Mouse (Mus musculus) heart, postnatal 25 days (tissue): ENCODE results near the gene Spaca6. TPM values are rescaled to one million over a fixed set of nuclear protein-coding genes. Genes with fewer than 3 reads are reported as not detected.
"Not testable (repeated sequence)": the region's sequence is repeated elsewhere in the genome, so short reads cannot be mapped to it uniquely, and the experiment has no call there.

ENCODE experiments used
- DNase-seq: peaks from one replicate; pipeline ENCODE4 v3.0.0; 2022; ENCODE audit warnings: low spot score
- intact Hi-C: fragments of 180-260 bp; cut with DNase I; formaldehyde crosslinking; loops from one replicate; pipeline ENCODE4 v1.15.1; 2025
- total RNA-seq, 2 experiments: library from RNA; stranded (reverse); gene quantifications; 2 replicates each; pipeline ENCODE4 v1.2.3; 2021

Spaca6 gene
- total RNA-seq, 2 experiments from 2014 or later, result 12.6 to 15.2 TPM

- intact Hi-C loops, result loop anchor here (5.0 to 10.0 kb wide), 4 partner anchors 52 to 464 kb away; partner anchors contain the start of gene Riok2
- no peak for DNase-seq
Measured at GRCm38 (mm10) chr17:17839276-17839675, 12.3 kb downstream of the Spaca6 start.

GRCm38 (mm10) chr17:17840796-17841195, 13.8 kb downstream of the Spaca6 start:
- intact Hi-C loops, result loop anchor here (2.0 kb wide), 1 partner anchor 14 kb away; the partner anchor contains the start of gene Spaca6
- DNase-seq, result no peak

GRCm38 (mm10) chr17:17843534-17844261, 16.7 kb downstream of the Spaca6 start:
- intact Hi-C loops, result no loop called here
- no peak for DNase-seq

GRCm38 (mm10) chr17:17844606-17845005, 17.6 kb downstream of the Spaca6 start:
- DNase-seq, intact Hi-C loops: not testable (repeated sequence)

- DNase-seq, result no peak
- intact Hi-C loops, result no loop called here
Measured at GRCm38 (mm10) chr17:17845187-17846027, 18.4 kb downstream of the Spaca6 start.

GRCm38 (mm10) chr17:17848988-17849387, 22.0 kb downstream of the Spaca6 start:
- no peak for DNase-seq
- intact Hi-C loops, result no loop called here

- no peak for DNase-seq
- intact Hi-C loops, result no loop called here
Measured at GRCm38 (mm10) chr17:17849906-17850712, 23.2 kb downstream of the Spaca6 start.

- intact Hi-C loops, result no loop called here
- no peak for DNase-seq
Measured at GRCm38 (mm10) chr17:17855064-17855838, 28.3 kb downstream of the Spaca6 start, which contains the start of gene Has1. Gene Has1, minus strand, starts transcription at chr17:17855205.

GRCm38 (mm10) chr17:17856612-17857011, 29.7 kb downstream of the Spaca6 start:
- intact Hi-C loops, result no loop called here
- DNase-seq, result no peak

GRCm38 (mm10) chr17:17857446-17857845, 30.5 kb downstream of the Spaca6 start:
- DNase-seq, result no peak
- intact Hi-C loops, result no loop called here

- intact Hi-C loops, result no loop called here
- no peak for DNase-seq
Measured at GRCm38 (mm10) chr17:17860110-17860509, 33.2 kb downstream of the Spaca6 start.

- intact Hi-C loops, result no loop called here
- DNase-seq, result no peak
Measured at GRCm38 (mm10) chr17:17862360-17862759, 35.4 kb downstream of the Spaca6 start.

GRCm38 (mm10) chr17:17865168-17865567, 38.2 kb downstream of the Spaca6 start:
- intact Hi-C loops, result no loop called here

GRCm38 (mm10) chr17:17866801-17867469, 40.0 kb downstream of the Spaca6 start:
- no peak for DNase-seq
- intact Hi-C loops, result no loop called here

More at GRCm38 (mm10) chr17:17865168-17865567, 38.2 kb downstream of the Spaca6 start:
- no peak for DNase-seq

GRCm38 (mm10) chr17:17870892-17871550, 44.1 kb downstream of the Spaca6 start:
- intact Hi-C loops, result no loop called here
- DNase-seq, result no peak

GRCm38 (mm10) chr17:17871697-17872096, 44.7 kb downstream of the Spaca6 start:
- intact Hi-C loops, result no loop called here
- DNase-seq, result no peak

GRCm38 (mm10) chr17:17879347-17879746, 52.4 kb downstream of the Spaca6 start:
- intact Hi-C loops, result no loop called here

GRCm38 (mm10) chr17:17882672-17883071, 55.7 kb downstream of the Spaca6 start:
- intact Hi-C loops, result no loop called here
- no peak for DNase-seq

More at GRCm38 (mm10) chr17:17879347-17879746, 52.4 kb downstream of the Spaca6 start:
- no peak for DNase-seq
